Mouse (Mus musculus): ENCODE results near the gene Lancl1.
A peak's percentile ranks its signal among the peaks of the same experiment; 100 is the strongest.

The Lancl1 gene

DNA sequence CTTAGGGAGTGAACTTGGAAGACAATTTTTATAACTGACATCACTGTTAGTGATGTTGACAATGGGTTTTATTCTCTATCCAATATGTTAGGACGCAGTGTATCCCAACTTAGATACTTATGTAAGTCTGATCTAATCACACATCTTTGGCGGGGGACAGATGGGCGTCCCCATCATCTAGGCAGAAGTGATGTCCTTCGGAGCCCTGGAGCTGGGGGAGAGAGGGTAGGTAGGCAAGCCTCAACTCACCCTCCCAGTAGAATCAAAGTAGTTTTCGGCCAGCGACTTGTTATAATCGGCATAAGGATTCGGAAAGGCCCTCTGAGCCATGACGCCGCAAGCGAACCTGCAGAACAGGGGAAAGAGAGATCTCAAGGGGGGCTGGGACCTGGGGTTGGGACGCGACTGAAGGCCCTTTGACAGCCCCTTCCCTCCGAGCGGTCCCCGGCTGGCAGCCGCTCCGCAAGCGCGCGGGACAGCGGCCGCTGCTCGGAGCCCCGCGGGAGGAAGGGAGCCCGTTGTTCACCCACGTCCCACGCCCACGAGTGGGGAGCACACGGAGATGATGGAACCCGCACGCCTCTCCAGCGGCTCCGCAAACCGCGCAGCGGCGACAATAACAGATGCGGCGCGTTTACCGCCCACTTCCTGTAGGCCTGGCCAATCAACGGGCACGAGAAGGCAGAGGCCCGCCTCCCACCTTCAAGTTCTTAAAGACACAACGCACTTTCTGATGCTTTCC, at the start of gene Lancl1:
Lancl1 (minus strand) TSS at position 627 of the 742 bp plus-strand sequence.
- peak; percentile 75 for DNase-seq (ENCODE audit: low read depth, low spot score)

DNA sequence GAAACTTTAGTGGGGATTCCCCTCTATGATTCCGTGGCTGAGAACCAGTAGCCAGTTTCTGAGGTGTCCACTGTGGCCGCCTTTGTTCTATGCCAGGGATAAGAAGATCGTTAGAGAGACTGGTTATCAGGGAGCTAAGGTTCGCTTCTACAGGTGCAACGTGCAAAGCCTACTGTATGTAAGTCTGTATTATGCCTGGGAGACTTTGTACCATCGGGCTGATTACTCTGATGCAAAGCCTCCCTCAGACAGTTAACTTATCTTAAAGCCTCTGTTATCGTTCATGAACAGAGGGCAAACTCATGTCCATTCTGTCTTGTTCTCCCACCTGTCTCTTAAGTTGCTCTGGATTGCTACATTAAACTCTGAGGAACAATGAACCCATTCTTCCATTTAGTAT, 40.5 kb upstream of the Lancl1 start:
- DNase-seq (ENCODE audit: low read depth, low spot score): no peak

DNA sequence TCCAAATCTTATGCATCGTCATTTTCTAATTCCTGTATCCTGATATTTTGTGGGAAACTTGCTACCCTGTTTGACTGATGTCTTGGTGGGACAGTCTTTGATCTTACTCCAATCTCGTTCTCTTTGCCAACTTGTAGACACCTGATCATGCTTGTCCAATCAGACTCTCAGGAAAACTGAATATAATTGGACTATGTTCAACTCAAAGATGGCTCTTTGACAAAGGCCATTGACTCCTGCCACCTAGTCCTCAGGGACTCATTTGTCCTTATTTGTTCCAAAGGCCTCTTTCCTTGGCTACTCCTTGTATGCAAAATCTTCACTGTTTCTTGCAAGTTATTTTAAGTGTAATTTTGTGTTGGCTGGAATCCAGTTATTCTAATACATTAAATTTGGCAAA, 40.0 kb upstream of the Lancl1 start:
- no peak for DNase-seq (ENCODE audit: low read depth, low spot score)

DNA sequence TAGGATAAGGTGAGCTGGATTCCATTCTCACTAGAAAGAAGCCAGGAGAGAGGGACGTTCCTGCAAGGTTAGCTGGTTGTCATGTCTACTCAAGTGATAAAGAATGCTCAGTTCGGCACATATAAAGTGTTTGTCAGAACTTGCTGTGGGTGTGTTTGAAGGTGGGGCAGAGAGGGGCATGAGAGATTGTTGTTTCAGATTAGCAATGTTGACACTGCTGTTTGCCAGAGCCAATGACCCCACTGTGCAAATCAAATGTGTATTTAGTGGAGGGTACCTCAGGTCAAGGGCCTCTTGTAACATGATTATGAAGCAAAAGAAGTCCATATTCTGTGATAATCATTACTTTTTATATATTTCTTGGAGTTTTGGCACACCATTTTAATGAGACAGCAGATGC, 39.1 kb upstream of the Lancl1 start:
- no peak for DNase-seq (ENCODE audit: low read depth, low spot score)

DNA sequence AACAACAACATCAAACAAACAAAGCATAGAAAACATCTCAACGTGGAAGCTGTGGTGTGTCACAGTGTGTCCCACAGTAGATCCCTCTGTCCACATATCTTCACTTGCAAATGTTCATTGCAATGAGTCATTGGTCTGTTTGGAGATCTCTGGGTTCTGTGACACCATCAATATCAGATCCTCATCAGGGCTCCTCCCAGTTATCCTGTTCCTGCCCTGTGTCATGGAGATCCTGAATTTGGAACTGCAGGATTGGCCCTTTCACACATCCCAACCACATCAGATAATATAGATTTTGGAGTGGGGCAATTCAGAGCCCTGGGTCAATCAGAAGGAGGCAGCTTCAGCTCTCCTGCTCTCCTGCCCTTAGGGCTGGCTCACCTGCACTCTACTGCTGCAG, 28.9 kb upstream of the Lancl1 start:
- DNase-seq (ENCODE audit: low read depth, low spot score): no peak

DNA sequence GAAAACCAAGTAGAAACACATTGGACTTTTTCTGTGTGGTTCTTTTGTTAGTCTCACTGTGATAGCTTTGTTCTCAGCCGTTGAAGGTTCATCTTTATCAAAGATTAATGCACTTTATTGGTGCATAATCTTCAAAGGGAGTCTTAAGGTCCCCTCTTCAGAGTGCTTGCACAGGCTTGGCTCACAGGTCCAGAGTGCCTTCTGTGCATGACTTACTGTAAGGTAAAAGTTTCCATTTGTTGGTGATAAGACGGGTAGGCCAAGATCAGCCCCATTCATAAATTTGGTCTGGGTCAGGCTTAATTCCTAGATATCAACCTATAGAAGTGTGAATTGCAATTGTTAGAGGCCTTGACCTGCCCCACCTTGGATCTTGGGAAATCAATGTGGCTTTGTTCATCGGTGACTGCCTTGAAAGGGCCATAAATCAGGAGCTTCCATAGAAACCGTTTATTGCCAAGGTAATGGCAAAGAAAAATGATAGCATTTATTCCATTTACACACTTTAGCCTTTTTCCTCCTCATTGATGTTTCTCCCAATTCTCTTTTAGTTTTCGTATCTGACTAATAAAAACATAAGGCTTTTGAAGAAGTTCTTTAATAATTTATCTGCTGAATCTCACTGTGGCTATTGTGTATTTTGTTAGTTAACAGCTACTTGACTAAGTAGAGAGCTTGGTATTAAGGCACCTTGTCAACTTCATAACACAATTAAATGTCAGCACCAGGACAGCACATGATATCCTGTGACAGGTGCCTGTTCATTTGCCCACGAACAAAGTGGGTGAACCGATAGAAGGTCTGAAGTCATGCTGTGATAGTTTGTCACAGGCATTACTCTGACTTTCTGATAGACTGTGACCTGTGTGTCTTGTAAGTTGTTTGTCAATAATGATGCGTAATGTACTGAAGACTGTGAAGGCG, 26.9 kb upstream of the Lancl1 start:
- DNase-seq (ENCODE audit: low read depth, low spot score): no peak

DNA sequence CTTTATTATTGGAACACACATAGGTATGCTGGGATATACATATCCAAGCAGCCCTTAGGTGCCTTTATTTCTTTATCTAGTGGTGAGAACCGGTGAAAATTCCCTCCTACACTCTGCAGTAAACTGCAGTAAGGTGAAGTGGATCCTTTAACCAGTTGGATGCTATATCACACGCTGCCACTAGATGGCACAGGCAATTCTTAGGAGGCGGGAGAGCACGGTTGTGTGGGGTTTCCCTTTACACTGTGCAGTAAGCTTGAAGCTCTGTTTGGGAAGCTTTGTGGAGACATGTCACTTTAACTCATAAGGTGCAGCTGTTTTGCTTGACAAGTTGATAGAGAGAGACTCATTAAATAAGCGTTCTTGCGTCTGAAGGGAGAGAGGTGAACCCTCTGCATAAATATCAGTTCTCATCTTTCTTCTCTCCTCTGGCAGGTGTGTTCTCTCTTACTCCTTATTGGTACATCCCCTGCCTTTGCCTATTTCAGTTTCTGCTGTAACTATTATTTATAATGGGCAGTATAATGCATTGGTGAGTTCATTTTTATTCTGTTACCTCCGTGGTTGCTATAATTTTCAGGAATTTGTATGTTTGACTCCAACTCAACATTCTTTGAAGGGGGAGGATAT, 22.9 kb upstream of the Lancl1 start:
- peak; percentile 37 for DNase-seq (ENCODE audit: low read depth, low spot score)

DNA sequence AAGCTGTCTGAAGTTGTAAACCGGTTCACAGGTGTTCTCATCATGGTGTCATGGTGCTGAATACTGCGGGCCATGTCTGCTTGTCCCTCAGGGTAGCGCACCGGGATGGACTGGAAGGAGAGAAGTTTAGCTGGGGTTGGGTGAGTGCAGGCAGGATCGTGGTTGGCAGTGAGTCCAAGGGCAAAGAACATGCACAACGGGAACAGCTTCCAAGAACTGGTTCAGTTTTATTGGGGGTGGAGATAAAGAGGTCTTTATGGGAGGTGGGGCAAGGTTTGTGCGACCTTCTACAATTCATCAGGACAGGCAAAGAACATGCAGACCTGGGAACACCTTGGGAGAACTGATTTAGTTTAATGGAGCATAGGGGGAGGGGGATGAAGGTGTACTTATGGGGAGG, 17.1 kb upstream of the Lancl1 start:
- DNase-seq (ENCODE audit: low read depth, low spot score): no peak

DNA sequence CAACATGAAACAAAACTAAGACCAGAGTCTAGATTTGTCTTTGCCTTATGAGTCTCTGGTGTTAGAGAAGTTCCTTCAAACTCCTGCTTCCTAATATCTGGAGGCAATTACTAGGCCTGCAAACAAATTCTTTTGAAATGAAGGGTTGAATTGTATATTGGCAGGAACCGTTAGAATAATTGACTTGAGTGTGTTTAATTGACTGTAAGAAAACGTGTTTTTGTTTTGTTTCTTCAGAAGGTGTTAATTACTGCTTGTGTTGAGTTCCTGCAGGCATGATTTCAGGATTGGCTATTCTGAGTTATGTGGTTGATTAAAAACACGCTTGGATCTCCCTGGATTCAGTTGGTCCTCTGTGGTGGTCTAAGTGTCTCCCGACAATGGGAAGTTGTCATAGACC, 14.0 kb upstream of the Lancl1 start:
- DNase-seq (ENCODE audit: low read depth, low spot score): no peak

DNA sequence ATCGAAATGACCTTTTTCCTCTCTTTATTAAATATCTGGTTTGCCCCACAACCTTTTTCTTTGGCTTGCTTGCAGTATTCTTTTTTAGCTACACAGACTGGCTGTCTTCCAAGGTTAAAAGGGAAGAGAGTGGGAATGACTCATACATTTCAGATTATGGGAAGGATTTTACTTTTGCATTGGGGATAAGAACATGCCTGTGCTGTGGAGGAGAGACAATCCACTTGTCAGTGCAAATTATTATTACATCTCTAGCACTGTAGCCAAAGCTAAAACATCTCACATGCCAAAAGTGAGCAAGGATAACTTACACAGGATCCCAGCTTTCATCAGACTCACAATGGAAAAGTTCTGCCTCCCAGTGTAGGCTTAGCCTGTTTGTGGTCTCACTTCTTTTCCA, 10.9 kb upstream of the Lancl1 start:
- no peak for DNase-seq (ENCODE audit: low read depth, low spot score)

DNA sequence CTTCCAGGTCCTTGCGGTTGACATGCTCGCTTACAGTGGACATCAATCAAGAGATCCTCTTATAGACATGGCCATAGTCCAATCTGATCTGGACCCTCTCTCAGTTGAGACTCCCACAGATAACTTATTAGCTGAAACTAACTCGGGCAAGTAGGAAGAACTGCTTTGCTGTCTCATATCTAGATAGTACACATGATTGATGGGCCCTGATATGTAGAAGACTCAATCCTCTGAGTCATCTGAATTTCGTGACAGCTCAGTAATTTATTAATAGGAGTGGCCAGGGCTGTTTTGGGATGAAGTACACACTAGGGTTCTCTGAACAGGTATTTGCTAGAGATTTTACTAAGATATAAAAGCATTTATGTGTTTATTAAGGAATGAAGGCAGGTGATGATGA, 10.0 kb upstream of the Lancl1 start:
- DNase-seq (ENCODE audit: low read depth, low spot score): no peak

DNA sequence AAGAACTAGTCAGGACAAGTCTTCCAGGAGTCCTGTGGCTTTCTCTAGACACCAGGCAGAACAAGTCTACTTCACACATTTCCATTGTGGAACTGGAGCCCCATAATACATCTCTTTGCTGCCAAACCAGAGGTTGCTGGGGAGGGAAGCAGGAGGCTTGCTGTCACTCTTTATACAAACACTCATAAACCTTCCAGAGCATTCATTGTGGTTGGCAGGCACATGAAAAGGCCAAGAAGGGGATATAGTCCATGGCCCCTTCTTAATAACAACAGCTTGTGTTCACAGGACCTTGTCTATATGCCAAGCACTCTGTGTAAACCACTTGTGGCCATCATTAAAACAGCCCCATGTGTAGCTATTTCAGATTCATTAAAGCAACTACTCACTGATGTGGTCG, 6.4 kb upstream of the Lancl1 start:
- DNase-seq (ENCODE audit: low read depth, low spot score): no peak

DNA sequence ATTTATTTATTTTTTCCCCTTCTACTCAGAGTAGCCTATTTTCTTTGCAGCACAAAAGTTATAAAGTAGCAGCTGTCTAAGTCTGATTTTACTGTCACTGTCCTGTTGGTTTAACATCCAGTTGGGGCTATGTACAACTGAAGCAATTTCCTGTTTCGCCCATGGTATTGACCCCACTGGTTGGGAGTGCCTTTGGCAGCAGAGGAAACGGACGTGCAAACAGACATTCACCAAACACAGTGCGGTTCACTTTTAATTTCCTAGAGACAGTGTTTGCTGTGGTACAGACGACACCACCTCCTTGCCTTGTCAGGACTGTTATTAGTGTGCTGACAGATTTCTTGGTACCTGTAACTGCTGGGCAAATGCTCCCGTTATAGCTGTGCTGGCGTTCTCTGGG, 3.9 kb upstream of the Lancl1 start:
- DNase-seq (ENCODE audit: low read depth, low spot score): no peak

DNA sequence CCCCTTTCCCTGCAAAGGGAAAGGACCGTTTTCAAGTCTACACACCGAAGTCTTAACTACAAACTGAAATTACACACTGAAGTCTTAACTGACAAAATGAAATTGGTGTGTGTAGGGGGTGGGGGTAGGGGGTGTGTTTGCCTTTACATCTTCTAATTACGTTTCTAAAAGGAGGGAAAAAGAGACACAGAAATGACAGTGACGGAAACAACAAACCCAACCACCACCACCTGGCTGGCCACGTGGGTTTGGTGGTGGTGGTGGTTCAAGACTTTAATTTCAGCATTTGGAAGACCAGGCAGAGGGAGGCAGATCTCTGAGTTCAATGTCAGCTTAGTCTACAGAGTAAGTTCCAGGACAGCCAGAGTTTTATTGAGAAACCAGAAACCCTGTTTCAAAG, 411 bp upstream of the Lancl1 start:
- no peak for DNase-seq (ENCODE audit: low read depth, low spot score)

DNA sequence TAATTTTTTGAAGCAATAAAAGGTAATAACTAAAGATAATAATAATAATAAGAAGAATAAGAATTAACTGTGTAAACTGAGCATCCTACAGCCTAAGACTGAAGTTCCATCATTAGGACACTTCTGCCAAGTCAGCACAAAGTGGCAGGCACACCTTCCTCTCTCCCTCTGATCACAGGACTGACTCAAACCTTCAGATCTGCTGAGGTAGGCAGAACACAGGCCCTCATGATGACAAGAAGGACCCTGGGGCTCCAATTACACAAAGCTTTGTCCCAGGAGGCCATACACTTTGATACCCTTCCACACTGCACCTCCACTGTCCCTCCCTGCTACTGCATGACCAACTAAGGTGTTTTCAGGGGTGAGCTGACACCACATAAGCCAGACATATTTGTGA, 1.5 kb downstream of the Lancl1 start:
- DNase-seq (ENCODE audit: low read depth, low spot score): no peak

DNA sequence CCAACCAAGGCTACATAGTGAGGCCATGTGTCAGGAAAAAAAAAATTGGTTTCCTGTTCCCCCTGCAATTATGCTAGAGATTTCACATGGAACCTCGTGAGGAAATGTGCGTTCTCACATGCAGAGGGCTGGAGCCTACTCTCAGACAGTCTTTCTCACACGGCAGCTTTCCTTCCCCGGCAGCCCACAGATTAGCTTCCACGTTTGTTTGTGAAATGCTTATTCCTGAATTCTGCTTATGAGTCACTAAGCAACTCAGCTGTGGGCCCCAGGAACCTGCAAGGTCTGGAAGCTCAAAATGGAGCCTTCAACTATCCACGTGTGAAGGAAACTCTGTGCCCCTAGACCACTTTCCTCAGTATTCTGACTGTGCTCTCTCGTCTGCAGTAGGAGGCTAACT, 5.4 kb downstream of the Lancl1 start:
- no peak for DNase-seq (ENCODE audit: low read depth, low spot score)

DNA sequence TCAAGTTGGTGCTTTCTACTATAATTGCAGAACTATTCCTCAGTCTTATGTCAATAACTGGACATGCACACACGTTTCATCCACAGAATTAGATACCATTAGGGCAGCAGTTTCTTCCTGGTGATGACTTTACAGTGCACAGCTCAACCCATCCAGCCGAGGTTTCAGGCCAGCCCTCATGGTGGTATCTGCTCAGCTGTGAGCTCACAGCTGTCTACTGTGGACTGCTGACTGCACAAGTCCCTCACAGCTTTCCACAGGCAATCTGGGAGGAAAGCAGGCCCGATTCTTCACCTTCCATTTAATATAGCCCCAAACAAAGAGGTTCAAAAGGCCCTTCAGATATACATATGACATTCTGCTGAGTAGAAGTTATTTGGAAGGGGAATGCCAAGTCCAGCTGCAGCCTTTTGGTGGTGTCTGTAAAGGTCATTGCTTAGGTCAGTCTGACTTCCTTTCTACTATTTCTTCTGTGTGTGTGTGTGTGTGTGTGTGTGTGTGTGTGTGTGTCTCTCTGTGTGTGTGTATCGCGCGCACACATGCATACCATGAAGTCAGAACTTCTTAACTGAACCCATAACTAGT, 11.7 kb downstream of the Lancl1 start:
- DNase-seq (ENCODE audit: low read depth, low spot score): no peak

DNA sequence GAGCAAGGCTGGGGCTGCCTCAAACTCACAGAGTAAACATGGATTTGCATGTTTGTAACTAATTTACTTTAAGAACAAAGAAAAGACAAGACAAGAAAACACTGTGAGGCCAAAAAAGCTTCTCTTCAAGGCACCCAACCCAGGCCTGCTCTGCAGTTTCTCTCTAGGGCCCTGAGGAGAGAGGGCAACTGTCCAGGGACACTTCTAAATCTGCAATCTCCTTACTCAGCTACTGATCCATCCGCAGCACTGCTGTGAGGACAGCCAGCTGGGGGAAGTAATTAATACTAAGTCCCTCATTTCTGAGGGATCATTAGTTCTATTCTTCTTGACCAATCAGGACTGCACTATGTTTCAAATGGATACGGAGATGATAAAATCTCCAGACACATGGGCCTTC, 12.5 kb downstream of the Lancl1 start:
- DNase-seq (ENCODE audit: low read depth, low spot score): no peak

DNA sequence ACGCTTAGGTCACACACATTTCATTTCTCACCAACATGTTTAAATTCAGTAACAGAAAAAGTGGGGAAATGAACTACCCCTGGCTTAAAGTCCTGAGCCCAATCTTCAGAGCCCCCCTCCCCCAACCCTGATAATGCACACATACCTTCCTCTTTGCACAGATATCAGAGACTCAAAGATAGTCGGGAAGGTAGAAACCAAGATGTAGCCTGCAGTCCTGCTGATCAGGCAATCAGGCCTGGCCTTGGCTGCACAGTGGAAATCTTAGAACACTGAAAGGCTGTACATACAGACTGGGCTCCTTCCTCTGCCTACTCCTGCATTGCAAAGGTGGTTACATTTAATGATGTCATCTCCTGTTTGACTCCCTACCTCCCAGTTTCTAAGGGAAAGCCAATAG, 15.9 kb downstream of the Lancl1 start:
- DNase-seq (ENCODE audit: low read depth, low spot score): no peak

DNA sequence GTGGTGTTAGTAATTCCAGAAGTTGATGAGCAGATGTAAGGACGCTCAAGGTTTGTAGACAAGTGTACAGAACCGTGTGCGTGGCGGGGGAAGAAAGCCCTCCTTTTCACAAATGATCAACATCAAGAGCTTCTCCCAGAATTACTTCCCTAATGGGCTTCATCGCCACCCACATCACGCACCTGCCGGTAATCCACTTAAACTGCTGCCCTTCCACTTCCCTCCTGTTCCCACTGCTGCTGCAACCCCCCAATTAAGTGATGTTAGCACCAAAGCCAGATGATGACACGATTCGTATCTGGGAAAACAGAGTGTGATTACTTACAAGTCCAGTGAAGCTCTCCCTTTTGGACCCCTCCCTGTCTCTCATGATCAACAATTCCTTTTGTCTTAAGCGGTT, 16.6 kb downstream of the Lancl1 start:
- DNase-seq (ENCODE audit: low read depth, low spot score): no peak

DNA sequence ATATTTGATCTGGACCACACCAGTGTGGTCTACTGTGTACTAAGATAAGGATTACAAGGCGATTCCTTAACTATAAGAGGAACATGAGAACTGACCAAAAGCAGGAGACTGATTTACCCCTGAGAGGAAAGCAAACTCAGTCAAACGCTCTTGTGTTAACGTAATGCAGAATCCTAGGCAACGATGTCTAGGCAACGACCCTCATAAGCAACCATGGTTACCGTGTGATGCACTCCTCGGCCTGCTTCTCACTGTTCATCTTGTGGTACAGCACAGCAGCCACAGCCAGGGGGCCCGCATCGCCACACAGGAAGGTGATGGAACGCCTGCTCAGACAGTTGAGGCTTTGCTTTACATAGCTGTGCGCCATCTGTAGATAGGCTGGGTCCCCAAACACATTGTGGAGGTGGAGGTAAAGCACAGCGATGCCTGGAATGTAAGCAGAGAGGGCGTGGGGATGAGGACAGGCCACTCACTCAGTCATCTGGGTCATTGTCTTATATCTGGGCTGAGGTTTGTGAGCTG, 18.0 kb downstream of the Lancl1 start:
- DNase-seq (ENCODE audit: low read depth, low spot score): no peak
